Mouse (Mus musculus) hindbrain, embryonic 10.5 days (tissue): ENCODE results near the gene 9530003J23Rik. TPM values are rescaled to one million over a fixed set of nuclear protein-coding genes. Genes with fewer than 3 reads are reported as not detected.
"Not testable (repeated sequence)": the region's sequence is repeated elsewhere in the genome, so short reads cannot be mapped to it uniquely, and the experiment has no call there.

ENCODE experiments used
- DNase-seq: peaks from one replicate; pipeline ENCODE4 v3.0.0-alpha.2; 2017; ENCODE audit warnings: low spot score
- H3K27ac ChIP-seq: fragments of 300-500 bp; sonication (generic); 2 replicates; pipeline ENCODE4 v1.5.1; 2016; ENCODE audit warnings: mild to moderate bottlenecking, moderate library complexity
- H3K27me3 ChIP-seq: fragments of 300-500 bp; sonication (generic); 2 replicates; pipeline ENCODE4 v1.6.1; 2016; ENCODE audit warnings: mild to moderate bottlenecking; ENCODE audit not compliant: poor library complexity, insufficient read depth, severe bottlenecking
- H3K36me3 ChIP-seq: fragments of 300-500 bp; sonication (generic); 2 replicates; pipeline ENCODE4 v1.6.1; 2016; ENCODE audit warnings: mild to moderate bottlenecking, moderate library complexity
- H3K4me1 ChIP-seq: fragments of 300-500 bp; sonication (generic); replicated peaks from 2 replicates; pipeline ENCODE4 v1.6.1; 2016; ENCODE audit warnings: mild to moderate bottlenecking
- H3K4me3 ChIP-seq: fragments of 300-500 bp; sonication (generic); 2 replicates; pipeline ENCODE4 v1.5.1; 2016; ENCODE audit warnings: mild to moderate bottlenecking, moderate library complexity
- H3K9me3 ChIP-seq: fragments of 300-500 bp; sonication (generic); 2 replicates; pipeline ENCODE4 v1.6.1; 2016; ENCODE audit warnings: mild to moderate bottlenecking, moderate library complexity
- WGBS: fragments of 180-500 bp; shearing (Covaris S2); methylation state at CpG from one replicate; pipeline ENCODE4 v1.1.7; 2016; 5-methylcytosine and 5-hydroxymethylcytosine counted together
- polyA plus RNA-seq: library from polyadenylated mRNA; unstranded; fragments of >200 nt; fragmentation: Nextera tagmentation; extraction: Ambion mirVana; gene quantifications from 2 replicates; pipeline ENCODE4 v1.2.1, GENCODE M21; 2016

The 9530003J23Rik gene
- polyA plus RNA-seq, result not detected in 2 replicates

- no peaks in the 10 kb centered on the region for H3K27me3 ChIP-seq
- H3K4me3 ChIP-seq, result no peak within 1 kb of the TSS
- no peaks in the 10 kb centered on the region for H3K36me3 ChIP-seq
- H3K4me1 ChIP-seq, result no peaks in the 10 kb centered on the region
- no peak for DNase-seq
- H3K9me3 ChIP-seq, result no peaks in the 10 kb centered on the region
- H3K27ac ChIP-seq, result no peak within 1 kb of the TSS
- WGBS, result 90% methylated on average over 12 of the region's 12 CpGs
These were observed at the start of gene 9530003J23Rik for GRCm38 (mm10) chr10:117238603-117239002. 9530003J23Rik (minus strand) TSS chr10:117238703.

GRCm38 (mm10) chr10:117287226-117287850 is 48.8 kb upstream of the 9530003J23Rik start:
- H3K4me3 ChIP-seq, result no peak overlapping the region
- no peaks in the 10 kb centered on the region for H3K27me3 ChIP-seq
- DNase-seq, result no peak
- no peaks in the 10 kb centered on the region; the same call in 1 of the 2 replicates for H3K4me1 ChIP-seq
- H3K27ac ChIP-seq, result no peak overlapping the region
- WGBS, result 89% methylated on average over 3 of the region's 3 CpGs
- no peaks in the 10 kb centered on the region for H3K9me3 ChIP-seq
- H3K36me3 ChIP-seq, result no peaks in the 10 kb centered on the region

- no peaks in the 10 kb centered on the region for H3K27me3 ChIP-seq
- no peak overlapping the region for H3K4me3 ChIP-seq
- H3K4me1 ChIP-seq, result no peaks in the 10 kb centered on the region
- WGBS, result 96% methylated on average over 6 of the region's 6 CpGs
- DNase-seq, result no peak
- H3K9me3 ChIP-seq, result no peaks in the 10 kb centered on the region
- H3K36me3 ChIP-seq, result no peaks in the 10 kb centered on the region
- no peak overlapping the region for H3K27ac ChIP-seq
These were observed 48.0 kb upstream of the 9530003J23Rik start for GRCm38 (mm10) chr10:117286366-117286970.

GRCm38 (mm10) chr10:117285584-117285983 is 47.1 kb upstream of the 9530003J23Rik start:
- 86% methylated on average over 5 of the region's 7 CpGs for WGBS
- H3K4me3 ChIP-seq, H3K9me3 ChIP-seq, H3K27me3 ChIP-seq, H3K36me3 ChIP-seq, H3K4me1 ChIP-seq, DNase-seq, H3K27ac ChIP-seq: not testable (repeated sequence)

- Histone ChIP-seq H3K9me3 (no peaks in the 10 kb centered on the region), H3K36me3 (no peaks in the 10 kb centered on the region), H3K27ac (no peak overlapping the region), H3K4me1 (no peaks in the 10 kb centered on the region), H3K4me3 (no peak overlapping the region), H3K27me3 (no peaks in the 10 kb centered on the region)
- DNase-seq, result no peak
- WGBS, result 90% methylated on average over 10 of the region's 10 CpGs
These were observed 46.3 kb upstream of the 9530003J23Rik start for GRCm38 (mm10) chr10:117284578-117285520.

- H3K4me1 ChIP-seq, result no peaks in the 10 kb centered on the region
- H3K36me3 ChIP-seq, result no peaks in the 10 kb centered on the region
- no peak overlapping the region for H3K4me3 ChIP-seq
- no peaks in the 10 kb centered on the region for H3K27me3 ChIP-seq
- no peak for DNase-seq
- H3K9me3 ChIP-seq, result no peaks in the 10 kb centered on the region
- no peak overlapping the region for H3K27ac ChIP-seq
- WGBS, result 84% methylated on average over 7 of the region's 7 CpGs
These were observed 45.5 kb upstream of the 9530003J23Rik start for GRCm38 (mm10) chr10:117283871-117284577.

GRCm38 (mm10) chr10:117283196-117283595 is 44.7 kb upstream of the 9530003J23Rik start:
- H3K4me3 ChIP-seq, H3K36me3 ChIP-seq, DNase-seq, H3K9me3 ChIP-seq, H3K4me1 ChIP-seq, H3K27ac ChIP-seq, H3K27me3 ChIP-seq: not testable (repeated sequence)
- WGBS, result 85% methylated on average over 4 of the region's 4 CpGs

- no peak overlapping the region for H3K4me3 ChIP-seq
- no peaks in the 10 kb centered on the region for H3K36me3 ChIP-seq
- no peaks in the 10 kb centered on the region for H3K9me3 ChIP-seq
- no peaks in the 10 kb centered on the region for H3K27me3 ChIP-seq
- H3K4me1 ChIP-seq, result no peaks in the 10 kb centered on the region
- no peak for DNase-seq
- H3K27ac ChIP-seq, result no peak overlapping the region
- 85% methylated on average over 2 of the region's 2 CpGs for WGBS
These were observed 44.0 kb upstream of the 9530003J23Rik start for GRCm38 (mm10) chr10:117282551-117282950.

GRCm38 (mm10) chr10:117282049-117282448 is 43.5 kb upstream of the 9530003J23Rik start, which contains the start of gene Lyz2:
Lyz2 (minus strand) TSS chr10:117282321.
- Histone ChIP-seq H3K36me3 (no peaks in the 10 kb centered on the region), H3K9me3 (no peaks in the 10 kb centered on the region), H3K27ac (no peak within 1 kb of the TSS), H3K4me3 (no peak within 1 kb of the TSS), H3K27me3 (no peaks in the 10 kb centered on the region), H3K4me1 (no peaks in the 10 kb centered on the region)
- 65% methylated on average over 4 of the region's 4 CpGs for WGBS
- no peak for DNase-seq

- H3K4me1 ChIP-seq, result no peaks in the 10 kb centered on the region
- no peaks in the 10 kb centered on the region for H3K36me3 ChIP-seq
- no peak overlapping the region for H3K4me3 ChIP-seq
- no peaks in the 10 kb centered on the region for H3K27me3 ChIP-seq
- no peaks in the 10 kb centered on the region for H3K9me3 ChIP-seq
- DNase-seq, result no peak
- H3K27ac ChIP-seq, result no peak overlapping the region
- WGBS, result 88% methylated on average over 7 of the region's 7 CpGs
These were observed 42.9 kb upstream of the 9530003J23Rik start for GRCm38 (mm10) chr10:117281381-117281920.

GRCm38 (mm10) chr10:117280000-117280399 is 41.5 kb upstream of the 9530003J23Rik start:
- no peak overlapping the region for H3K27ac ChIP-seq
- H3K9me3 ChIP-seq, result no peaks in the 10 kb centered on the region
- no peaks in the 10 kb centered on the region for H3K4me1 ChIP-seq
- DNase-seq, result no peak
- H3K4me3 ChIP-seq, result no peak overlapping the region
- H3K27me3 ChIP-seq, result no peaks in the 10 kb centered on the region
- WGBS, result 65% methylated on average over 1 of the region's 1 CpGs
- H3K36me3 ChIP-seq, result no peaks in the 10 kb centered on the region

GRCm38 (mm10) chr10:117278510-117278909 is 40.0 kb upstream of the 9530003J23Rik start:
- not testable (repeated sequence) for H3K36me3 ChIP-seq, DNase-seq, H3K4me1 ChIP-seq, H3K27me3 ChIP-seq, H3K9me3 ChIP-seq, H3K27ac ChIP-seq, H3K4me3 ChIP-seq
- 46% methylated on average over 2 of the region's 2 CpGs for WGBS
